Mouse (Mus musculus) CD4-positive, CD25-positive, alpha-beta regulatory T cell, adult 9 weeks (primary cell): Measurements from ENCODE around the gene Itgb3bp. TPM values are rescaled to one million over a fixed set of nuclear protein-coding genes. Genes with fewer than 3 reads are reported as not detected.

Experiments used
- polyA plus RNA-seq: library from polyadenylated mRNA; unstranded; fragments of 100-300 nt; shearing (Covaris generic); gene quantifications from one replicate; pipeline ENCODE4 v1.2.1, GENCODE M21; 2017

The Itgb3bp gene
- 33.2 TPM for polyA plus RNA-seq

GRCm38 (mm10) chr4:99929613-99930517 lies at the start of gene Itgb3bp:
Itgb3bp (minus strand) TSS chr4:99929813.

GRCm38 (mm10) chr4:99929149-99929612 lies 432 bp downstream of the Itgb3bp start, which contains the start of gene Pgm1:
Pgm1 (plus strand) TSS chr4:99929414.

GRCm38 (mm10) chr4:99829094-99830073 lies 100.2 kb downstream of the Itgb3bp start, which contains the start of gene Efcab7:
Efcab7 (plus strand) TSS chr4:99829198.

Other genes starting within 250 kb of the Itgb3bp start
- gene Alg6, start 214.1 kb downstream of the Itgb3bp start, polyA plus RNA-seq: 9.9 TPM
- 5.0 TPM for gene Efcab7, start 100.6 kb downstream of the Itgb3bp start, polyA plus RNA-seq
- gene Pgm1, start 399 bp downstream of the Itgb3bp start, polyA plus RNA-seq: 56.2 TPM
- not detected for gene Ror1, start 166.0 kb upstream of the Itgb3bp start, polyA plus RNA-seq